Mouse (Mus musculus) thymus, adult 2 months (tissue): ENCODE measurements at regions not wholly inside any gene's neighbourhood (a gene's known extent, or its start where the extent isn't known, plus 50 kb on each side); places are given as distances from the start of the nearest gene placed in this dataset.
"Not testable (repeated sequence)": the region's sequence is repeated elsewhere in the genome, so short reads cannot be mapped to it uniquely, and the experiment has no call there.

ENCODE experiments used
- DNase-seq: peaks from one replicate; pipeline ENCODE4 v3.0.0; 2021
- H3K27ac ChIP-seq: fragments of 200-500 bp; 2 replicates; pipeline ENCODE4 v1.5.1; 2012; ENCODE audit warnings: low read length, control low read depth; ENCODE audit not compliant: control insufficient read depth, insufficient read depth
- H3K27me3 ChIP-seq: fragments of 200-500 bp; 2 replicates; pipeline ENCODE4 v1.6.1; 2012; ENCODE audit warnings: mild to moderate bottlenecking, low read length, moderate library complexity, mixed read lengths; ENCODE audit not compliant: control insufficient read depth, insufficient read depth
- H3K36me3 ChIP-seq: fragments of 200-500 bp; 2 replicates; pipeline ENCODE4 v1.6.1; 2012; ENCODE audit warnings: mild to moderate bottlenecking, low read length, moderate library complexity; ENCODE audit not compliant: control insufficient read depth, insufficient read depth
- H3K4me1 ChIP-seq: fragments of 200-500 bp; replicated peaks from 2 replicates; pipeline ENCODE4 v1.6.1; 2012; ENCODE audit warnings: low read length; ENCODE audit not compliant: control insufficient read depth, insufficient read depth
- H3K4me3 ChIP-seq: fragments of 200-500 bp; 2 replicates; pipeline ENCODE4 v1.5.1; 2012; ENCODE audit warnings: mild to moderate bottlenecking, low read length, control low read depth, moderate library complexity; ENCODE audit not compliant: control insufficient read depth, insufficient read depth
- CTCF ChIP-seq: fragments of 200-500 bp; IDR thresholded peaks from 2 replicates; pipeline ENCODE4 v1.5.1; 2012; ENCODE audit warnings: mild to moderate bottlenecking, control low read depth, low read length, moderate library complexity, borderline replicate concordance; ENCODE audit not compliant: control insufficient read depth, poor library complexity, insufficient read depth; ENCODE audit errors: extremely low read depth
- POLR2A ChIP-seq: fragments of 200-500 bp; IDR thresholded peaks from 2 replicates; pipeline ENCODE4 v1.6.1; 2012; ENCODE audit warnings: mild to moderate bottlenecking, low read length, control low read depth, moderate library complexity; ENCODE audit not compliant: control insufficient read depth, poor library complexity, insufficient read depth; ENCODE audit errors: extremely low read depth
- WGBS: fragments of 180-500 bp; shearing (Covaris S2); methylation state at CpG from one replicate; pipeline ENCODE4 v1.1.7; 2018; 5-methylcytosine and 5-hydroxymethylcytosine counted together

DNA sequence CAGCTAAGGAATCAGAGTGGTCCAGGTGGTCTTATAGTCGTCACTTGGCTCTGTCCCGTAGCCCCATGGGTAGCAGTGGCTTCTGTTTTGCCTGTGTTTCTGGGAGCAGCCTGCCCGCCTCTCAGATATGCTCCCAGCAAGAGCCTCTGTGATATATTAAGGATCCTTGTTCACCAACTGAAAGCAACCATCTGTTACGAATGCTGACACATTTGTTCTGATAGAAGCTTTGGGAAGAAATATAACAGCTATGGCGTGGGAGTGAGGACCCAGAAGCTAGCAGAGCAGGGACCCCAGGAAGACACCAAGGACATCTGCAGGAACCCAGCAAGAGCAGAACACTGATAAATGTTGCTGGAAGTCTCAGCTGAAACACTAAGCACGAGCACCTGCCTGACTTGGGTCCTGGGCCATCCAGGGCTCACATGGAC, 186.7 kb upstream of the Gm17728 start:
- no peaks in the 10 kb centered on the region for H3K36me3 ChIP-seq
- no peak overlapping the region for H3K4me3 ChIP-seq
- TF ChIP-seq CTCF: no peak
- no peak for DNase-seq
- no peaks in the 10 kb centered on the region for H3K4me1 ChIP-seq
- 90% methylated on average over 6 of the region's 6 CpGs for WGBS
- no peak overlapping the region for H3K27ac ChIP-seq
- no peaks in the 10 kb centered on the region for H3K27me3 ChIP-seq

- no peak overlapping the region for H3K4me3 ChIP-seq
- DNase-seq: no peak
- WGBS: 73% methylated on average over 5 of the region's 5 CpGs
- TF ChIP-seq CTCF (no peak), POLR2A (no peak)
- H3K4me1 ChIP-seq: no peaks in the 10 kb centered on the region
- H3K27ac ChIP-seq: no peak overlapping the region
- no peaks in the 10 kb centered on the region for H3K27me3 ChIP-seq
- no peaks in the 10 kb centered on the region for H3K36me3 ChIP-seq
Observed at GRCm38 (mm10) chr17:9258646-9259170, 163.2 kb upstream of the Gm17728 start.

DNA sequence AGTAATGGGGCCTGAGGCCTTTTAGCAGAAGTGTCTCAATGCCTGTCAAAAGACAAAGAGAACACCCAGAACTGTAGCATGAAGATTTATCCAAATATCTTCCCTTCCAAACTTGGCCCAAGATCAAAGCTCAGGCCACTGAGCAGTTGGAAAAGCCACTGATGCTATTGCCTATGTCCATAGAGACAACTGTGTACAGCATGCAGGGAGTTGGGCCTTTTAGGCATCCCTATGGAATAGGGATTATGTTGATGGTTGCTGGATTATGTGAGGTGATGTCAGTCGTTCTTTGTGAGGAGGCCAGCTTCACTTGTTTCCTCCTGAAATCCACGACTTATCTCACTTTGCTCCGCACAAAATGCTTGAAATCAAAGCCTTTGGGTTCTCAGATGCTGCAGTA, 153.1 kb upstream of the Gm17728 start:
- Histone ChIP-seq H3K27me3 (no peaks in the 10 kb centered on the region), H3K4me3 (no peak overlapping the region), H3K36me3 (no peaks in the 10 kb centered on the region), H3K4me1 (no peaks in the 10 kb centered on the region), H3K27ac (no peak overlapping the region)
- DNase-seq: no peak
- no peak for TF ChIP-seq CTCF
- TF ChIP-seq POLR2A: no peak
- WGBS: 92% methylated on average over 3 of the region's 3 CpGs

DNA sequence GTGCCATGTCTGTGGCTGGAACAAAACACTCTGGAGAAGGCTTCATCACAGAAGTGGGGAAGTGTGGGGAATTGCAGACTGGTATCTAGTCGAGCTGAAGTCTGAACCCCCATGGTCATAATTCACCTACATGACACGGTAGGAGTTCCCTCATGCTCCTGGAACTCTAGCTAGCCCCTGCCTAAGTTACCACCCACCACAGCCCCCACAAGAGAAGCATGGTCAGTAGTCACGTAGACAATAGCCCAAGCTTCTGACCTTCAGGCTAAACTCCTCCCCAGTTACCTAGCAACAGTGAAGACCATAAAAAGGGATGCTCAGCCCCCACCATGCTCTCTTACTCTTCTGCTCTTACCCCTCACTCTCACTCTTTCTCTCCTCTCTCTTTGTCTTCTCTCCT, 143.8 kb upstream of the Gm17728 start:
- DNase-seq, H3K27ac ChIP-seq: not testable (repeated sequence)
- WGBS: 55% methylated on average over 3 of the region's 3 CpGs

DNA sequence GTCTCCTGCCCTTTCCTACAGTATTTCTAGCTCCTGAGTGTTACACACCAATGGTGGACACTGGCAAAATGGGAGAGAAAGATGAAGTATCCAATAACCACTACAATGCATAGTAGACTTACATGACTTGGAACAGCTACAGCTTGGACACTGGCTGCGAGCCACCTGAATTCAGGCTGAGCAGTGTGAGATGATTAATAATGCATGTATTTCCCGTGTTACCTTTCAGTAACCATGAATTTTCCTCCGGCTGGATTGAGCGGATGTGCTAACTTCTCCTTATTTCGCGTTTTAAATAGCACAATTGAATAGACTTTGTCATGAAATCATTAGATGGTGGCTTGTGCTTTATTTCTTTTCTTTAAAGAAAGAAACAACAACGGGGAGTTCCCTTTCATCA, 142.4 kb upstream of the Gm17728 start:
- no peak for DNase-seq
- H3K4me3 ChIP-seq: no peak overlapping the region
- no peaks in the 10 kb centered on the region for H3K27me3 ChIP-seq
- H3K27ac ChIP-seq: no peak overlapping the region
- WGBS: 88% methylated on average over 7 of the region's 7 CpGs
- H3K4me1 ChIP-seq: no peaks in the 10 kb centered on the region
- H3K36me3 ChIP-seq: no peaks in the 10 kb centered on the region
- TF ChIP-seq POLR2A: no peak
- TF ChIP-seq CTCF: no peak

More for the DNA sequence above, 143.8 kb upstream of the Gm17728 start:
- H3K27me3 ChIP-seq, H3K4me3 ChIP-seq, H3K4me1 ChIP-seq, H3K36me3 ChIP-seq: not testable (repeated sequence)

DNA sequence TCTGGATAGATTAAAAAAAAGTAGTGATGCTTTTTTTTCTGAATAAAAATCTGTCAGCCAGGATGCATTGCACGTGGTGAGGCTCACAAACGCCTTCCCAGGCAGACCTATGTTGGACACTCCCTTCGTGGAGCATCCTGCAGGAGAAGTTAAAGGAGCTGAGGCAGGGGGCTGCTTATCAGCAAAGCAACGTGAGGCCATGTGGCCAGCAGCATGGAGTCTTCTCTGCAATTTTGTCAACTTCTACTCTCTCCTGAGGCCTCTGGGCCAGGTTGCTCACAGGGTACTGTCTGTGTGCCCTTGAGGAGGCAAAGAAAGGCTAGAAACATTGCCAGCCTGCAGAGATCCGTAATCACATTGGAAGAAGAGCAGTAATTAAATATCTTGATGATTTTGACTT, 140.0 kb upstream of the Gm17728 start:
- Histone ChIP-seq H3K27me3 (no peaks in the 10 kb centered on the region), H3K36me3 (no peaks in the 10 kb centered on the region), H3K4me3 (no peak overlapping the region), H3K4me1 (no peaks in the 10 kb centered on the region), H3K27ac (no peak overlapping the region)
- DNase-seq: no peak
- no peak for TF ChIP-seq POLR2A
- no peak for TF ChIP-seq CTCF
- WGBS: 89% methylated on average over 5 of the region's 5 CpGs

GRCm38 (mm10) chr17:9282333-9283176, 139.3 kb upstream of the Gm17728 start:
- no peak overlapping the region for H3K4me3 ChIP-seq
- no peaks in the 10 kb centered on the region for H3K36me3 ChIP-seq
- DNase-seq: no peak
- WGBS: 91% methylated on average over 7 of the region's 7 CpGs
- no peak for TF ChIP-seq POLR2A
- no peak for TF ChIP-seq CTCF
- no peaks in the 10 kb centered on the region for H3K4me1 ChIP-seq
- H3K27me3 ChIP-seq: no peaks in the 10 kb centered on the region
- H3K27ac ChIP-seq: no peak overlapping the region
